Mouse (Mus musculus) CH12.LX (cell line): ENCODE measurements around the gene Aspm.

Source experiments
- BHLHE40 ChIP-seq: IDR thresholded peaks from 2 replicates; pipeline ENCODE4 v1.6.1; 2011; ENCODE audit warnings: mild to moderate bottlenecking, low read depth, low read length, improper control_type of control experiment
- CTCF ChIP-seq, 2 experiments: IDR thresholded peaks in 1 of 2; conservative IDR thresholded peaks in 1 of 2; 2 replicates each; pipeline ENCODE4 v1.5.1; 2011 to 2012; ENCODE audit warnings: low read depth in 2 of 2, low read length in 2 of 2, improper control_type of control experiment in 1 of 2, inconsistent platforms in 1 of 2, mild to moderate bottlenecking in 1 of 2, moderate library complexity in 1 of 2
- MAFK ChIP-seq: IDR thresholded peaks from 2 replicates; pipeline ENCODE4 v1.6.1; 2011; ENCODE audit warnings: low read length, improper control_type of control experiment; ENCODE audit not compliant: insufficient replicate concordance
- NELFE ChIP-seq: IDR thresholded peaks from 2 replicates; pipeline ENCODE4 v1.6.1; 2011; ENCODE audit warnings: low read depth, low read length, improper control_type of control experiment
- POLR2A ChIP-seq: IDR thresholded peaks from 2 replicates; pipeline ENCODE4 v1.6.1; 2011; ENCODE audit warnings: low read depth, mild to moderate bottlenecking, improper control_type of control experiment, low read length
- POLR2AphosphoS2 ChIP-seq: IDR thresholded peaks from 2 replicates; pipeline ENCODE4 v1.6.1; 2011; ENCODE audit warnings: low read depth, low read length, improper control_type of control experiment
- RAD21 ChIP-seq: IDR thresholded peaks from 2 replicates; pipeline ENCODE4 v1.6.1; 2011; ENCODE audit warnings: low read depth, mild to moderate bottlenecking, low read length, improper control_type of control experiment, moderate library complexity
- SMC3 ChIP-seq: IDR thresholded peaks from 2 replicates; pipeline ENCODE4 v1.6.1; 2011; ENCODE audit warnings: low read depth, low read length, improper control_type of control experiment
- TCF12 ChIP-seq: IDR thresholded peaks from 2 replicates; pipeline ENCODE4 v1.6.1; 2014; ENCODE audit warnings: low read depth, mild to moderate bottlenecking, inconsistent platforms, low read length, improper control_type of control experiment
- USF1 ChIP-seq: IDR thresholded peaks from 2 replicates; pipeline ENCODE4 v1.6.1; 2014; ENCODE audit warnings: low read depth, mild to moderate bottlenecking, inconsistent platforms, low read length, improper control_type of control experiment

DNA sequence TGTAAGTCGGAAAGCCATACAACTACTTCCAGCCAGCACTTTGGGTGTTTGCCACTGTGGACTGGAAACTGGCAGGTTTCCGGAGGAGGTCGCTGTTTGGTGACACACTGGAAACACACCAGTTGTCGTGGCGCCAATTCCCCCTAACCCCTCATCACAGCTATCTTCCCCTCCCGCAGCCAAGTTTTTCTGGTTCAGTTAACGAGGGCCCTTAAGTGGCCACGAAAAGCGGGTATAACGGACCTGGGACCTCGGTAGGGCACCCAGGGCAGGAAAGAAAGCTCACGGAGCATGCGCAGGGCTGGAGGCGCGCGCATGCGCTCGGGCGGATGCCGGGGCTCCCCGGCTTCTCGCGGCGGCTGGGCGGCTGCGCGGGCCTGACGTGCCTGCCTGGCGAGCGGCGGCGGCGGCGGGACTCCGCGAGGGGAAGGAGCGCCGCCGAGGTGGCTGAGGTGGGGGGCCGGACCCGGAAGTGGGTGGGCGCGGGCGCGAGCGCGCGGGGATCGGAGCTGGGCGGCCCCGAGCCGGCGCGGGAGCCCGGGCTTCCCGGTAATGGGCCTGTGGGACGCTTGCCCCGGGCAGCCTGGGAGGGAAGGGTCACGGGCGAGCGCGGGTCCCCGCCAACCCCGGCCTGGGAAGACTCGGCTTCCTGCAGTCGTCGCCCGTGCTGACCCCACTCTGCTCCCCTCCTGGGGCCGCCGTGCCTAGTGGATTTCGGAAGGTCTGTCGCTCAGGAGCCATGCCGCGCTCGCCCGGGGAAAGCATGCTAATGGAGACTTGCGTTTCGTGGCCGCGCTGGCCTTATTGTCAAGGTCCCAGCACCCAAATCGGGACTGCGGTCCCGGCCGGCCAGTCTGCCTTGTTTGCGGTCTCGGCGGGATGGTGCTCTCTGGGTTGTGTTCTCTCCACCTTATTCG lies 32.4 kb upstream of the Aspm start, which contains the start of gene Zbtb41:
- TF ChIP-seq TCF12 (peak; percentile 69), CTCF (conservative IDR thresholded peaks at IDR 0.05 in 1 of 2, IDR thresholded peaks at IDR 0.05 in 1 of 2; ENCODE audit: low read depth in 2 of 2, low read length in 2 of 2) (peak in 1 of 2 experiments; percentile 65; a peak in 2 of 4 replicates), BHLHE40 (no peak), USF1 (no peak), POLR2A (peak; percentile 93), SMC3 (no peak), POLR2AphosphoS2 (peak; percentile 35; the same call in 1 of the 2 replicates), MAFK (no peak), RAD21 (no peak), NELFE (peak; percentile 98)
